Mouse (Mus musculus) bone marrow macrophage, adult 2 months (primary cell): ENCODE measurements around the gene Sdk2.

ENCODE experiments used
- CTCF ChIP-seq: IDR thresholded peaks from 2 replicates; pipeline ENCODE4 v1.5.1; 2012; ENCODE audit warnings: low read depth, mild to moderate bottlenecking, low read length, moderate library complexity
- POLR2A ChIP-seq: IDR thresholded peaks from 2 replicates; pipeline ENCODE4 v1.6.1; 2012; ENCODE audit warnings: mild to moderate bottlenecking, low read depth, low read length, borderline replicate concordance

GRCm38 (mm10) chr11:113800026-113800425 is 266.8 kb downstream of the Sdk2 start:
- no peak for TF ChIP-seq CTCF
- no peak for TF ChIP-seq POLR2A
